Mouse (Mus musculus): ENCODE results near the gene Fdxr.

Gene Fdxr

GRCm38 (mm10) chr11:115244840-115245239, 32.0 kb downstream of the Fdxr start:
- in situ Hi-C loops (cut with MboI; ENCODE audit: low sequenced_read_pairs) = no loop called here

- in situ Hi-C loops (cut with MboI; ENCODE audit: low sequenced_read_pairs) = no loop called here
Observed at GRCm38 (mm10) chr11:115243783-115244182, 33.1 kb downstream of the Fdxr start.

GRCm38 (mm10) chr11:115242746-115243145, 34.1 kb downstream of the Fdxr start:
- in situ Hi-C loops (cut with MboI; ENCODE audit: low sequenced_read_pairs) = no loop called here

- in situ Hi-C loops (cut with MboI; ENCODE audit: low sequenced_read_pairs) = no loop called here
Observed at GRCm38 (mm10) chr11:115241402-115241801, 35.4 kb downstream of the Fdxr start.

GRCm38 (mm10) chr11:115236570-115236969, 40.3 kb downstream of the Fdxr start:
- in situ Hi-C loops (cut with MboI; ENCODE audit: low sequenced_read_pairs) = no loop called here

- in situ Hi-C loops (cut with MboI; ENCODE audit: low sequenced_read_pairs) = no loop called here
Observed at GRCm38 (mm10) chr11:115234320-115235044, 42.4 kb downstream of the Fdxr start.

GRCm38 (mm10) chr11:115233526-115234290, 43.1 kb downstream of the Fdxr start:
- in situ Hi-C loops (cut with MboI; ENCODE audit: low sequenced_read_pairs) = no loop called here

GRCm38 (mm10) chr11:115232889-115233288, 44.0 kb downstream of the Fdxr start:
- in situ Hi-C loops (cut with MboI; ENCODE audit: low sequenced_read_pairs) = no loop called here

- in situ Hi-C loops (cut with MboI; ENCODE audit: low sequenced_read_pairs) = no loop called here
Observed at GRCm38 (mm10) chr11:115231924-115232323, 44.9 kb downstream of the Fdxr start.

GRCm38 (mm10) chr11:115231168-115231915, 45.5 kb downstream of the Fdxr start:
- in situ Hi-C loops (cut with MboI; ENCODE audit: low sequenced_read_pairs) = no loop called here

- in situ Hi-C loops (cut with MboI; ENCODE audit: low sequenced_read_pairs) = no loop called here
Observed at GRCm38 (mm10) chr11:115229021-115229930, 47.6 kb downstream of the Fdxr start.

- in situ Hi-C loops (cut with MboI; ENCODE audit: low sequenced_read_pairs) = no loop called here
Observed at GRCm38 (mm10) chr11:115228430-115228829, 48.4 kb downstream of the Fdxr start.

GRCm38 (mm10) chr11:115227640-115228039, 49.2 kb downstream of the Fdxr start:
- in situ Hi-C loops (cut with MboI; ENCODE audit: low sequenced_read_pairs) = no loop called here

GRCm38 (mm10) chr11:115226811-115227491, 49.9 kb downstream of the Fdxr start:
- in situ Hi-C loops (cut with MboI; ENCODE audit: low sequenced_read_pairs) = no loop called here

GRCm38 (mm10) chr11:115225301-115225700, 51.5 kb downstream of the Fdxr start:
- in situ Hi-C loops (cut with MboI; ENCODE audit: low sequenced_read_pairs) = no loop called here

GRCm38 (mm10) chr11:115224889-115225288, 52.0 kb downstream of the Fdxr start:
- in situ Hi-C loops (cut with MboI; ENCODE audit: low sequenced_read_pairs) = no loop called here

GRCm38 (mm10) chr11:115223877-115224276, 53.0 kb downstream of the Fdxr start:
- in situ Hi-C loops (cut with MboI; ENCODE audit: low sequenced_read_pairs) = no loop called here

- in situ Hi-C loops (cut with MboI; ENCODE audit: low sequenced_read_pairs) = no loop called here
Observed at GRCm38 (mm10) chr11:115223451-115223850, 53.4 kb downstream of the Fdxr start.

- in situ Hi-C loops (cut with MboI; ENCODE audit: low sequenced_read_pairs) = no loop called here
Observed at GRCm38 (mm10) chr11:115222570-115222969, 54.3 kb downstream of the Fdxr start.

GRCm38 (mm10) chr11:115222077-115222476, 54.8 kb downstream of the Fdxr start:
- in situ Hi-C loops (cut with MboI; ENCODE audit: low sequenced_read_pairs) = no loop called here

All from CH12F3 (cell line).